Mouse (Mus musculus): ENCODE data around the gene Agr3.

Agr3 gene

DNA sequence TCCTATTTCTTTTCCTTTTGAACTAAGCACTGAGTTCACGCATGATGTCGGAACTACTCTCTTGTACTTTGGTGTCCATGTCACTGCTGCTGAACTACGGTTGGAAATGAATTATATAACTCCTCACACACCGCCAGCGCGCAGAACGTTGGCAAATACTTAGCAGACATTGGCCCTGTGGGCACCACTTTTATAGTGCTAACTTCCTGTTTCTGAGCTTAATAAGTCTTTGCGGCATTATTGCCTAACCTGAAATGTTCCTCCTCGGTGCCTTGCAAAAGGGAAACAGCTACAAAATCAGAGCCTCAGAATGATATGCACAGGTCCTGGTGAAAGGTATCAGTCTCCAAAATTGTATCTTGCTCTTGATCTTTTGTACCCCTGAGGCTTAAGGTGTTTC, 58.1 kb downstream of the Agr3 start:
- ATAC-seq (ENCODE audit: low TSS enrichment), result no peak

DNA sequence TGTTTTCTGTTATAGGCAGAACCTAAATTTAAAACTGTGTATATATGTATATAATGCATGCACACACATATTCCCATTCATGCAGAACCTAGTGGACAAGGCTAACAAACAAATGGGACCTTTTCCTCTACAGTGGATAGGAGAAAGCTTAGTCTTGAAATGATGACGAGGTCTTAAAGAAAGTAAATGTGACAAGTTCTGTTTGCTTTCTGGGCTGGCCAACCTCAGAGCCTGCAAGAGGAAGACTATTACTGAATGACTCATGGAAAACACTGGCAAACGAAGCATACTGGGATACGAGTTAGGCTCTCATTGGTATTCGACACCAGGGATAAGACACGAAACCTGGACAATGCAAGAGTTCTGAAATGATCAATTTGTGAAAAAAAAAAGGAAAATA, 59.3 kb downstream of the Agr3 start:
- no peak for ATAC-seq (ENCODE audit: low TSS enrichment)

DNA sequence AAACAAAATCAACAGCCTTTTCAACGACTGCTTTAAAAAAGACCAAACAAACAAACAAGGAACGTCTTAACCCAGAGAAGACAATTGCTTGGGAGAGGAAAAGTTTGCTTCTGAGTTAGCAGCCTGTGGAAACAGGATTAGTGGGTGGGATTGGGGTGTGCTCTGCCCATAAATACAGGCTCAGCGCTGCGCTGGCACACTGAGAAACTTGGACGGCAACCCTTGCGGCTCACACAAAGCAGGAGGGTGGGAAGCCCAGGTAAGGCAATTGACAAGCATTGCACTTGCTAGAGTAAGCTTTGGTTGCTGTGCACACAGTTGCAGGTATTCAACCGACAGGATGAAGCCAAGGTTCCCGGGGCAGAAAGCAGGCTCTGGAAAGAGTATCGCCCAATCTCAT, 67.3 kb downstream of the Agr3 start, which contains the start of gene Agr2:
TSS of gene Agr2 (plus strand) at position 197 of the 400 bp plus-strand sequence.
- no peak for ATAC-seq (ENCODE audit: low TSS enrichment)

DNA sequence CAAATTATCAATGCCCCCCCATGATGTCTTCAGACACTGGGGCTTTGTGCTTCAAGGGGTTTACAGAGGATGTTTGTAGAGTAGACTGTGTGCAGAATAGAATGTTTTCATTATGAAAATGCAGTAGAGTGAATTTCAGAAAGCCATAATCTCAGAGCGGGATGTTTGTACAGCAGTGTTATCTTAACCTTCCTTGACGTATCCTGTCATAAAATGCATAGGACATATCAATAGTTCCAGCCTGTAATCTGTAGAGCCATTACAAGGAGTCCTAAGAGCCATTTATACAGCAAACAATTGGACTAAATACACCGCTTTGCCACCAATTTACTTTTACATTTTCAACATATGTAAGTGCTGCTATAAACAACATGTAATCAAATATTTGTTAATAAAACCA, 68.2 kb downstream of the Agr3 start:
- ATAC-seq (ENCODE audit: low TSS enrichment), result no peak

DNA sequence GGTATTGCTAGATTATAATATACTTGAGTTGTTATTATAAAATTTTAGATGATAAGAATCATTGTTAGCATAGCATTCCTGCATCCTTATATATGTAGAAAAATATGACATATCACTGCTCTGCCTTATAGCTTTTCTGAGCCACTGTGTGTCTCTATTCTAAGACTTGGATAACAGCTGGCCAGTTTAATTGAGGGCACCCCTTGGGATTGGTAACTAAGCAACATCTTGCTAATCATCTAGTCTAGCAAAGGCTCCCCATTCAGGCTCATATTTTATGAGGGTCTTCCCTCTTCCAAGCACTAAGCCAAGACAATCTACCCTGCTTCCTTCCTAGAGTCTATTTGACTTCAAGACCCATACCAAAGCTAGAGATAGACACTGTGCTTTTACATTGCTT, 68.7 kb downstream of the Agr3 start:
- no peak for ATAC-seq (ENCODE audit: low TSS enrichment)

DNA sequence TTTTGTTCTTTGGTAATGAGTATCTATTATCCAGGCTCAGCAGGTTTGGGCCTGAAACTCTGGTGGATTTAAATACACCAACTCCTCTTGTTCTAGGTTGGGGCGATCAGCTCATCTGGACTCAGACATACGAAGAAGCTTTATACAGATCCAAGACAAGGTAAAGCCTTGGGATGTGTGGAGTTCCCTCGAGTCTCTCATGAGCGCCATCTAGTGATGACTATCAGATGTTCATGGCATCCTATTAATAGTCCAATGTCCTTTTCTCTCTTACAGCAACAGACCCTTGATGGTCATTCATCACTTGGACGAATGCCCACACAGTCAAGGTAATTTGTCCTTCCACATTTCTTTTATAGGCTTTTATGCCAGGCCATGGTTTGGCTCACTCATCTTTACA, 70.4 kb downstream of the Agr3 start:
- ATAC-seq (ENCODE audit: low TSS enrichment), result peak; percentile 65; the same call in 1 of the 2 replicates
